Mouse (Mus musculus): ENCODE measurements at regions not wholly inside any gene's neighbourhood (a gene's known extent, or its start where the extent isn't known, plus 50 kb on each side); places are given as distances from the start of the nearest gene placed in this dataset.

GRCm38 (mm10) chrX:56276348-56276747 is 63.7 kb upstream of the Gm773 start:
- DNase-seq (ENCODE audit: low spot score) (no peak), ATAC-seq (ENCODE audit: low FRiP score, low read depth) (no peak)
- H3K36me3 ChIP-seq (ENCODE audit: control insufficient read depth, insufficient read depth, low read length) = no peaks in the 10 kb centered on the region
- H3K27ac ChIP-seq (replicated peaks; ENCODE audit: low read depth, low read length) = no peak overlapping the region
- no peaks in the 10 kb centered on the region for H3K4me1 ChIP-seq (ENCODE audit: control insufficient read depth, insufficient read depth, low read length)
- TF ChIP-seq POLR2A (IDR thresholded peaks at IDR 0.05; ENCODE audit: borderline replicate concordance, extremely low read depth, insufficient read depth, insufficient read length) = no peak
- H3K9me3 ChIP-seq (ENCODE audit: control insufficient read depth, low read length) = no peaks in the 10 kb centered on the region
- no peak overlapping the region for H3K9ac ChIP-seq (ENCODE audit: low read depth, low read length, severe bottlenecking)
- no peak overlapping the region for H3K4me3 ChIP-seq (replicated peaks; ENCODE audit: low read length)
- no peaks in the 10 kb centered on the region for H3K27me3 ChIP-seq (ENCODE audit: control insufficient read depth, insufficient read depth, low read length)
- no peak overlapping the region for H3K4me2 ChIP-seq (replicated peaks; ENCODE audit: low read depth, low read length, severe bottlenecking)

GRCm38 (mm10) chrX:56274170-56274569 is 61.5 kb upstream of the Gm773 start:
- H3K36me3 ChIP-seq (ENCODE audit: control insufficient read depth, insufficient read depth, low read length) = no peaks in the 10 kb centered on the region
- 6% methylated on average over 1 of the region's 1 CpGs for WGBS
- no peak overlapping the region for H3K4me2 ChIP-seq (replicated peaks; ENCODE audit: low read depth, low read length, severe bottlenecking)
- no peaks in the 10 kb centered on the region for H3K27me3 ChIP-seq (ENCODE audit: control insufficient read depth, insufficient read depth, low read length)
- DNase-seq (ENCODE audit: low spot score) = peak; percentile 2
- H3K9ac ChIP-seq (ENCODE audit: low read depth, low read length, severe bottlenecking) = no peak overlapping the region
- H3K9me3 ChIP-seq (ENCODE audit: control insufficient read depth, low read length) = no peaks in the 10 kb centered on the region
- no peaks in the 10 kb centered on the region for H3K4me1 ChIP-seq (ENCODE audit: control insufficient read depth, insufficient read depth, low read length)
- no peak for ATAC-seq (ENCODE audit: low FRiP score, low read depth)
- H3K4me3 ChIP-seq (replicated peaks; ENCODE audit: low read length) = no peak overlapping the region
- H3K27ac ChIP-seq (replicated peaks; ENCODE audit: low read depth, low read length) = no peak overlapping the region
- no peak for TF ChIP-seq POLR2A (IDR thresholded peaks at IDR 0.05; ENCODE audit: borderline replicate concordance, extremely low read depth, insufficient read depth, insufficient read length)

- Histone ChIP-seq H3K9ac (ENCODE audit: low read depth, low read length, severe bottlenecking) (no peak overlapping the region), H3K4me2 (replicated peaks; ENCODE audit: low read depth, low read length, severe bottlenecking) (no peak overlapping the region), H3K36me3 (ENCODE audit: control insufficient read depth, insufficient read depth, low read length) (no peaks in the 10 kb centered on the region), H3K4me1 (ENCODE audit: control insufficient read depth, insufficient read depth, low read length) (no peaks in the 10 kb centered on the region), H3K27ac (replicated peaks; ENCODE audit: low read depth, low read length) (no peak overlapping the region), H3K4me3 (replicated peaks; ENCODE audit: low read length) (no peak overlapping the region), H3K27me3 (ENCODE audit: control insufficient read depth, insufficient read depth, low read length) (no peaks in the 10 kb centered on the region), H3K9me3 (ENCODE audit: control insufficient read depth, low read length) (no peaks in the 10 kb centered on the region)
- DNase-seq (ENCODE audit: low spot score) = no peak
- TF ChIP-seq POLR2A (IDR thresholded peaks at IDR 0.05; ENCODE audit: borderline replicate concordance, extremely low read depth, insufficient read depth, insufficient read length) = no peak
- WGBS = 79% methylated on average over 2 of the region's 2 CpGs
- ATAC-seq (ENCODE audit: low FRiP score, low read depth) = no peak
Observed at GRCm38 (mm10) chrX:56269706-56270105, 57.0 kb upstream of the Gm773 start.
